ENCODE assay signal across 8 mouse cellular contexts in genomic region chr4:116993672-116994621, GRCm38 (mm10). TPM values are rescaled to one million over a fixed set of nuclear protein-coding genes. Genes with fewer than 3 reads are reported as not detected.
A peak's percentile ranks its signal among the peaks of the same experiment; 100 is the strongest.
DNase-seq lines count a peak whose midpoint lies in the region; ATAC-seq and TF ChIP-seq lines count a peak whose summit lies in the region.

Urod (minus strand) TSS chr4:116994413.

- 0 out of 2 replicates have a peak, but pooled peaks cover 4% of the 10 kb centered on the region for H3K79me2 ChIP-seq in liver, adult 2 months (ENCODE audit: control insufficient read depth, insufficient read depth, low read length)
- no peaks in the 10 kb centered on the region for H3K79me2 ChIP-seq in myocyte (ENCODE audit: control insufficient read depth, insufficient read depth)

- peak; percentile 79 for ATAC-seq in erythroblast, adult 5-6 weeks (replicated peaks; ENCODE audit: low FRiP score, poor library complexity, severe bottlenecking)
- peak; percentile 91 for ATAC-seq in heart, embryonic 11.5 days (replicated peaks; ENCODE audit: insufficient number of reproducible peaks, low FRiP score, low TSS enrichment)
- peak; percentile 91 for ATAC-seq in kidney, embryonic 16.5 days (ENCODE audit: low FRiP score, low TSS enrichment)

- peak within 1 kb of the TSS; percentile 85 for H3K4me2 ChIP-seq in heart, embryonic 11.5 days
- H3K4me2 ChIP-seq in kidney, embryonic 16.5 days (replicated peaks; ENCODE audit: low read depth, low read length), result peak within 1 kb of the TSS; percentile 98
- peak within 1 kb of the TSS; percentile 99 for H3K4me2 ChIP-seq in myocyte (ENCODE audit: low read depth)

- DNase-seq in B cell, adult 2 months, result peak; percentile 96 to 98
- DNase-seq in brain, adult 2 months (ENCODE audit: low read depth, low spot score), result peak; percentile 99
- DNase-seq in liver, adult 2 months (ENCODE audit: extremely low read depth, low read depth, low spot score), result peak; percentile 87
- peak; percentile 96 for DNase-seq in splenic B cell, adult 2 months (ENCODE audit: low read depth, low spot score)

- peaks cover 12% of the 10 kb centered on the region; the same call in 1 of the 2 replicates for H3K4me1 ChIP-seq in heart, embryonic 11.5 days (ENCODE audit: control insufficient read depth, insufficient read depth, low read length)
- peaks cover 23% of the 10 kb centered on the region for H3K4me1 ChIP-seq in kidney, embryonic 16.5 days (ENCODE audit: insufficient read depth, low read length)
- H3K4me1 ChIP-seq in liver, adult 2 months (ENCODE audit: control insufficient read depth, insufficient read depth, low read length), result peaks cover 15% of the 10 kb centered on the region

- no peaks in the 10 kb centered on the region for H3K36me3 ChIP-seq in heart, embryonic 11.5 days (ENCODE audit: control insufficient read depth, insufficient read depth, low read length)
- peaks cover 6% of the 10 kb centered on the region; the same call in 1 of the 2 replicates for H3K36me3 ChIP-seq in kidney, embryonic 16.5 days (ENCODE audit: insufficient read depth, low read length)
- H3K36me3 ChIP-seq in liver, adult 2 months (ENCODE audit: control insufficient read depth, insufficient read depth, low read length), result peaks cover 13% of the 10 kb centered on the region; the same call in 1 of the 2 replicates
- peaks cover 9% of the 10 kb centered on the region for H3K36me3 ChIP-seq in myocyte (ENCODE audit: control insufficient read depth, insufficient read depth)
- peaks cover 5% of the 10 kb centered on the region for H3K36me3 ChIP-seq in splenic B cell, adult 2 months (ENCODE audit: control insufficient read depth, insufficient read depth, low read length, poor library complexity, severe bottlenecking)

- H3K9me3 ChIP-seq in heart, embryonic 11.5 days (replicated peaks; ENCODE audit: control insufficient read depth, low read length), result no peaks in the 10 kb centered on the region
- no peaks in the 10 kb centered on the region for H3K9me3 ChIP-seq in kidney, embryonic 16.5 days (ENCODE audit: low read length)

- under 1% methylated on average over 38 of the region's 38 CpGs for WGBS in heart, embryonic 11.5 days (ENCODE audit: insufficient replicate concordance)
- WGBS in kidney, embryonic 16.5 days, result under 1% methylated on average over 38 of the region's 38 CpGs
- under 1% methylated on average over 38 of the region's 38 CpGs for WGBS in liver, adult 2 months

- H3K9ac ChIP-seq in heart, embryonic 11.5 days (ENCODE audit: low read depth, low read length), result peak within 1 kb of the TSS; percentile 73
- H3K9ac ChIP-seq in kidney, embryonic 16.5 days (replicated peaks; ENCODE audit: low read length), result peak within 1 kb of the TSS; percentile 83
- peak within 1 kb of the TSS; percentile 98 for H3K9ac ChIP-seq in liver, adult 2 months (ENCODE audit: low read depth, low read length)

- no peak for TF ChIP-seq CTCF in liver, adult 2 months (IDR thresholded peaks at IDR 0.05; ENCODE audit: low read depth, low read length)

- H3K27me3 ChIP-seq in heart, embryonic 11.5 days (ENCODE audit: control insufficient read depth, insufficient read depth, low read length), result no peaks in the 10 kb centered on the region
- H3K27me3 ChIP-seq in kidney, embryonic 16.5 days (ENCODE audit: insufficient read depth, low read length), result no peaks in the 10 kb centered on the region
- no peaks in the 10 kb centered on the region for H3K27me3 ChIP-seq in liver, adult 2 months (ENCODE audit: control insufficient read depth, insufficient read depth, low read length)
- H3K27me3 ChIP-seq in myocyte (ENCODE audit: control insufficient read depth, insufficient read depth, insufficient read length), result no peaks in the 10 kb centered on the region
- H3K27me3 ChIP-seq in splenic B cell, adult 2 months (ENCODE audit: control insufficient read depth, insufficient read depth, low read length, poor library complexity, severe bottlenecking), result no peaks in the 10 kb centered on the region

- peak within 1 kb of the TSS; percentile 81 for H3K4me3 ChIP-seq in heart, embryonic 11.5 days (ENCODE audit: low read depth, low read length)
- peak within 1 kb of the TSS; percentile 89 for H3K4me3 ChIP-seq in kidney, embryonic 16.5 days (ENCODE audit: low read length)
- peak within 1 kb of the TSS; percentile 95 for H3K4me3 ChIP-seq in liver, adult 2 months (ENCODE audit: insufficient read depth, low read depth, low read length)
- peak within 1 kb of the TSS; percentile 54 for H3K4me3 ChIP-seq in myocyte

- TF ChIP-seq POLR2A in liver, adult 2 months (IDR thresholded peaks at IDR 0.05; ENCODE audit: extremely low read depth, insufficient read depth, low read length), result no peak
- TF ChIP-seq POLR2A in myocyte (IDR thresholded peaks at IDR 0.05; ENCODE audit: insufficient read length, low read depth), result peak; percentile 66

- peak within 1 kb of the TSS; percentile 43 for H3ac ChIP-seq in myocyte (ENCODE audit: control insufficient read depth, insufficient read length)

- peak within 1 kb of the TSS; percentile 76 for H3K27ac ChIP-seq in heart, embryonic 11.5 days (ENCODE audit: low read depth, low read length)
- peak within 1 kb of the TSS; percentile 75 for H3K27ac ChIP-seq in kidney, embryonic 16.5 days (ENCODE audit: low read length)
- H3K27ac ChIP-seq in liver, adult 2 months (replicated peaks; ENCODE audit: insufficient read depth, low read depth, low read length), result peak within 1 kb of the TSS; percentile 96

TF ChIP-seq in myocyte, 11 proteins besides CTCF, POLR2A, EP300 and RAD21:
- TF ChIP-seq MYOG (IDR thresholded peaks at IDR 0.05; ENCODE audit: control insufficient read depth in 1 of 3, insufficient read depth in 1 of 3, insufficient read length in 2 of 3, low read depth in 2 of 3) (peak; percentile 88 to 98 (median 93)), E2F4 (IDR thresholded peaks at IDR 0.05; ENCODE audit: insufficient read depth) (no peak), USF1 (IDR thresholded peaks at IDR 0.05; ENCODE audit: low read depth) (peak; percentile 97), MYOD1 (IDR thresholded peaks at IDR 0.05; ENCODE audit: control insufficient read depth in 1 of 3, insufficient read length in 2 of 3, low read depth in 2 of 3) (peak; percentile 46 to 94 (median 92)), TCF3 (IDR thresholded peaks at IDR 0.05; ENCODE audit: insufficient read length, low read depth) (peak; percentile 33), TCF12 (IDR thresholded peaks at IDR 0.05; ENCODE audit: insufficient read depth, poor library complexity, severe bottlenecking) (peak; percentile 81), CEBPB (IDR thresholded peaks at IDR 0.05; ENCODE audit: insufficient read depth, poor library complexity, severe bottlenecking) (no peak), REST (IDR thresholded peaks at IDR 0.05; ENCODE audit: insufficient read depth, insufficient read length) (no peak), POLR2AphosphoS2 (IDR thresholded peaks at IDR 0.05; ENCODE audit: insufficient read length, low read depth) (peak; percentile 65)

RNA-seq across cellular contexts. Expression of gene Urod, which starts in this region (rescaled TPM):
- 731 and 769 TPM in 2 replicates for total RNA-seq in erythroblast, adult 5-6 weeks (2015; ENCODE audit: low replicate concordance)
- 989 and 1,487 TPM in 2 replicates for total RNA-seq in erythroblast, adult 5-6 weeks (2017; ENCODE audit: low replicate concordance)
- 123 and 140 TPM in 2 replicates for polyA plus RNA-seq in heart, embryonic 11.5 days (2014; fragmentation: Nextera tagmentation; extraction: Ambion mirVana)
- polyA plus RNA-seq in kidney, embryonic 16.5 days (2015; fragmentation: Nextera tagmentation; extraction: Ambion mirVana), result 107 and 109 TPM in 2 replicates
- 87.9 and 97.6 TPM in 2 replicates for total RNA-seq in liver, adult 2 months (2014; rRNA removed)
- 89.0 and 104 TPM in 2 replicates for polyA plus RNA-seq in liver, adult 2 months (2012; rRNA removed)
- polyA plus RNA-seq in myocyte (2012; fragmentation: generic; extraction: Trizol), result 69.6 TPM

Comparison
In these comparisons a context has a peak if more than half of its experiments do, and no peak if none do; other contexts are left out.
1. Peak in every context shown above with its lines: DNase-seq, ATAC-seq, H3K4me3 ChIP-seq and H3K27ac ChIP-seq.